Mouse (Mus musculus) layer of hippocampus, postnatal 36 days (tissue): Measurements from ENCODE around the gene Rpl3l. TPM values are rescaled to one million over a fixed set of nuclear protein-coding genes. Genes with fewer than 3 reads are reported as not detected.
A peak's percentile ranks its signal among the peaks of the same experiment; 100 is the strongest.
"Not testable (repeated sequence)": the region's sequence is repeated elsewhere in the genome, so short reads cannot be mapped to it uniquely, and the experiment has no call there.

Experiments
- DNase-seq, 2 experiments: peaks; one replicate each; pipeline ENCODE4 v3.0.0; 2022
- total RNA-seq, 2 experiments: library from RNA; stranded (reverse); gene quantifications; 2 replicates each; pipeline ENCODE4 v1.2.3; 2021

Gene Rpl3l
- total RNA-seq, 2 experiments from 2014 or later = 0.56 TPM; not detected in 1

- peak; percentile 97 to 98 for DNase-seq
These were observed 8.0 kb upstream of the Rpl3l start for GRCm38 (mm10) chr17:24719494-24720222.

DNA sequence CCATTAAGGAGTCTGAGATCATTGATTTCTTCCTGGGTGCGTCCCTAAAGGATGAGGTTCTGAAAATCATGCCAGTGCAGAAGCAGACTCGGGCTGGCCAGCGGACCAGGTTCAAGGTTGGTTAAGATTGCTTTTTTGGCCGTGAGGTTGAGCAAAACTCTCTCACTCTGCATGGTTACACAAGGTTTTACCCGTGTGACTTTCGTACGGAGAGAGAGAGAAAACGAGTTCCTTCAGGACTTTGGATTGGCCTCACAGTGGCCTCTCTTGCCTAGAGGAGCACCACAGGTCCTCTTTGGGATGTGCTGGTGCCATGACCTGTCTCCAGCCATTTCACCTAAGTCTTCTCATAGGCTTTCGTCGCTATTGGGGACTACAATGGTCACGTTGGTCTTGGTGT lies 7.0 kb upstream of the Rpl3l start:
- not testable (repeated sequence) for DNase-seq

GRCm38 (mm10) chr17:24721383-24721955 lies 6.2 kb upstream of the Rpl3l start:
- not testable (repeated sequence) for DNase-seq

DNA sequence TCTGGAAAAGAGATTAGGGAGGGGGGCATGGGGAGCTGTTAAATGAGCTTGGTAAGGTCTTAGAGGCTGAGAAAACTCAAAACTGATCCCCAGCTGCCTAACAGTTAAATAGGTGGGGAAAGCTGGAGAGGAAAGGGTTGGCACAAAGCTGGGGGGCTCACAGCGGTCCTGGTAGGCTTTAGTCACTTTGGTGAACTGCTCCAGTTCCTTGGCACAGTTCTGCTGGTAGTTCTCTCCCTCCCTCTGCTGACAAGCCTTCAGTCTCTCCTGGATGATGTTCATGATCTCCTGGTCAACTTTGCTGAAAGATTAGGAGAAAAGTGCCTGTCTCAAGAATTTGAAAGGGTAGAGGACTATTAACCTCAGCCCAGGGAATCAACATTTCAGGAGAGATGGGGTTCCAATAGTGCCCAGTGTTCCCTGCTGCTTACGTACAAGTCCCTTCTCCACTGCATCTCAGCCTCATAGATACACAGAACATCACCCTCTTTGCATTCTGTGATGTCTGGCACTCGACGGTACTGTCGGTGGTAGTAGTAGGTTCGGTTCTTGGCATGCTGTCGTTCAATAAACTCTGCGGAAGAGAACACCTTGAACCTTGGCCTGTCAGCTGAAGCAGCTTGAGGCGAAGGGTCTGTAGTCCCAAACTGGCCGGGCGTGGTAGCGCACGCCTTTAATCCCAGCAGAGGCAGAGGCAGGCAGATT lies 5.2 kb upstream of the Rpl3l start:
- no peak for DNase-seq

DNA sequence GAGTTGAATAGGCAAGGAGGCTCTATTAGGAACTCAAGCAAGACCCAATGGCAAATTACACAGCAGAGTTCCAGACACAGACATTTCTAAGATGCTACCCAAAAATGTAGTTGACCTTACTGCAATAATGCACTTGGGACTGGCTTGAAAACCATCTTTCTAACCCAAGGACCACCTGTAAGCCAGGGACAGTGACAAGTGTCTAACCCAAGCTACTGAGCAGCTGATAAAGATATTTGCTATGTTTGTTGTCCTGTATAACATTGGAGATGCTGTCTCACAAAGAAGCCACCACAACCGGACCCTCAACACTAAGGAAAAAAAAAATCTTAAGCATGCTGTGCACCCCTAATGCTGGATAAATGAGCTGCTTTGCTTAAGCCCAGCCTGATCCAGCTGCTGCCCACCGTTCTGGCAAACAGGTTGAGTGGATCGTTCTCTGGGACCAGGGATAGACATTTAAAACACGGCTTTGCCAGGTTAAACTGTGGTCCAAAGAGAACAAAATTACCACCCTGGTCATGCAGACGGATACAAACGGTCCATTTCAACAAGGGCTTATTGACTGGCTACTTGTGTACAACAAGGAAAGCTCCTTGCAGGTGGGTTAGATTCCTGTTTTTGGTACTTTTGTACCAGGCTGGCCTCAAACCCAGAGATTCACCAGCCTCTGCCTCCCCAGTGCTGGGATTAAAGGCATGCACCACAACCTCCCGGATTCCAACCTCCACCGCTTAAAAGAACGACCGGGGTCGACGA lies 4.3 kb upstream of the Rpl3l start:
- no peak for DNase-seq

- DNase-seq = no peak
These were observed 3.8 kb upstream of the Rpl3l start for GRCm38 (mm10) chr17:24723881-24724180.

DNA sequence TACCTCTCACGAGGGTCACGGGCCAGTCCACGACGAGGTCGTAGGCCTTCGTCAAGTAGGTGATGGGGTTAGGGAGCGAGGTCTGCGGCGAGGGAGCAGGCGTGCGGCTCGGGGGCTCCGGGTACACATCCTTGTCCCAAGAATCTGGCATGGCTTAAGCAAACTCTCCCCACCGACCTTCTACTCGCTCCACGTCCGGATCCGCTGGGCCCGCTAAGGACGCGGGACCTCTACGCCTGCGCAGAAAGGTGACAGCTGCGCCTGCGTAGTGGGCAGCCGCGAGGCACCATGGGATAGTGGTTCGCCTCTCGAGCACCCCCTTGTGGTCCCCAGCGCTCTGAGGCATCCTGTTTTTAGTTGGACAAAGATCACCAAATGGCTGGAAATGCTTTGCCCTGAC lies 3.4 kb upstream of the Rpl3l start, which contains the start of gene Ndufb10:
Gene Ndufb10 (minus strand): TSS at position 295 of the 400 bp plus-strand sequence.
- DNase-seq = peak; percentile 91 to 95

GRCm38 (mm10) chr17:24725637-24726390 lies 1.8 kb upstream of the Rpl3l start:
- DNase-seq = no peak

DNA sequence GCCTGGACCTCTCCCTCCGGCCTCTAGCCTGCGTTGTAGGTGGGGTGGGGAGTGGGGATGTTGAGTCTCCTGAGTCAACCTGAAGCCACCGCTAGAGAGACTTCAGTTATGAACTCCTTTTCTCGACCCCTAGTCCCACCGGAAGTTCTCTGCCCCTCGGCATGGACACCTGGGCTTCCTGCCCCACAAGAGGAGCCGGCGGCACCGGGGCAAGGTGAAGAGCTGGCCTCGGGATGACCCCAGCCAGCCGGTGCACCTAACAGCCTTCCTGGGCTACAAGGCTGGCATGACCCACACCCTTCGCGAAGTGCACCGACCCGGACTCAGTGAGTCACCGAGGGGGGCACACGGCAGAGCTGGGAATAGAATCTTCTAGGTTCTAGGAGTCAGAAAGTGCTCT lies 564 bp downstream of the Rpl3l start:
- DNase-seq = no peak

DNA sequence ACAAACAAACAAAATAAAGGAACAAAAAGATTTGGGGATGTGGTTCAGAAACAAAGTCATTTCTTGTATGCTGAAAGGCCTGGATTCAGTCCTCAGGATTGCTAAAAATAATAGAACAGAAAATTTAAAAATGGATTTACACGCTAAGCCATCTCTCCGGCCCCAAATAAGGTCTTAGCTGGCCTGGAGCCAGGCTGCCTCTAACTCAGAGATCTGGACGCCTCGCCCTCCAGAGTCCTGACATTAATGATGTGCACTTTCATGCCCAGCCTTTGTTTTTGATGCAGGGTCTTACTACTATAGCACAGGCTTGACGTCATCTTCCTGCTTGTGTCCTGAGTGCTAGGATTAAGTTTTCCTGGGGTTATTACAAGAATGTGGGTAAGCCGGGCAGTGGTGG lies 1.4 kb downstream of the Rpl3l start:
- no peak for DNase-seq

DNA sequence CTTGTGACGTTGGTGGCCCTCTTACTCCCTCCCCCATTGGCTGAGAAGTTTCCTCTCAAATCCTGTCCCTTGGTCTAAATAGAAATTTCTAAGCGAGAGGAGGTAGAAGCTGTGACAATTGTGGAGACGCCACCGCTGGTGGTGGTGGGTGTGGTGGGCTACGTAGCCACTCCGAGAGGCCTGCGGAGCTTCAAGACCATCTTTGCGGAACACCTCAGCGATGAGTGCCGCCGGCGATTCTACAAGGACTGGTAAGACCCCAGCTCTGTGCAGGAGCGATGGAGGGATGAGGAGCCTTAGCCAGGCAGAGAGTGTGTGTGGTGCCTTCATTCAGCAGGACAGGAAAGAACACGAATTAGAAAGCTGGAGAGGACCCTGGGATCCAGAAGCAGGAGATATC lies 3.2 kb downstream of the Rpl3l start:
- DNase-seq = no peak

DNA sequence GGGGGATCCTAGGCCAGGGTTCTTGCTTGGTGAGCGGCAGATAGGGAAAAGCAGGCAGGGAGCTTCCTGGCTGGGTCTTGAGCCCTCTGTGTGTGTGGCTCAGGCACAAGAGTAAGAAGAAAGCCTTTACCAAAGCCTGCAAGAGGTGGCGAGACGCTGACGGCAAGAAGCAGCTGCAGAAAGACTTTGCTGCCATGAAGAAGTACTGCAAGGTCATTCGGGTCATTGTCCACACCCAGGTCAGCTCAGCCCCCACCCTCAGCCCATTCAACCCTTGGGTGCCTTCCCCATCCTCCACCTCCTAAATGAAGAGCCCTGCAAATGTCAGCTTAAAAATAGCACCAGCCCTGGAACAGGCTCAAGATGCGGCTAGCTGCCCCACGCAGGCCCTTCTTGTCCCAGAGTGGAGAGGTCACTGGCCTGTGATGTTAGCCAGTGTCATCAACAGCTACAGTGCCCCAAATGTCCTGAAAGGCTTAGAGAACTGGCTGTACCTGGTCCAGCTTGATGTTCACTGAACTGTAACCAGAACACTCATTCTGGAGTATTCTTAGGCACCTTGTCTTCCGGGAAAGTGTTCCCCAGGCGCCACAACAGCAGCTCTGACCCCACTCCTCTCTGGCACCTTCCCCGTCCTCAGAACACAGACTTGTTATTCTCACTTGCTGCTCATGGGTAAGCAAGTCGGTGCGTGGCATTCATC lies 4.8 kb downstream of the Rpl3l start:
- DNase-seq = no peak

DNA sequence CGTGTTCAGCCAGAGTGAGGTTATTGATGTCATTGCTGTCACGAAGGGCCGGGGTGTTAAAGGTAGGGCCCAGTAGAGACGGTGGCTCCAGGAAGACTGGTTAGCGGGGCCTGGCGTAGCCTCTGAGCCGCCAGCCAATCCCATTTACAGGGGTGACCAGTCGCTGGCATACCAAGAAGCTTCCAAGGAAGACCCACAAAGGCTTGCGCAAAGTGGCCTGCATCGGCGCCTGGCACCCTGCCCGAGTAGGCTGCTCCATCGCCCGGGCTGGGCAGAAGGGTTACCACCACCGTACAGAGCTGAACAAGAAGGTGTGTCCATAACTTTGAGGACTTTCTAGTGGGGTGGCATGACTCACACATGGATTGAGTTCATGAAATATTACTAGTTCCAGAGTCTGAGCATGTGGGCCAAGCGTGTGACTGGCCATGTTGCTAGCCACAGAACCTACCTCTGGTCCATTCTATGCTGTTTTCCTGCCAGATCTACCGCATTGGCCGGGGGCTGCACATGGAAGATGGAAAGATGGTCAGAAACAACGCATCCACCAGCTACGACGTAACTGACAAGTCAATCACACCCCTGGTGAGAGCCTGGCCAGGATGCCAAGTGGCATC lies 5.9 kb downstream of the Rpl3l start:
- no peak for DNase-seq

- no peak for DNase-seq
These were observed 6.9 kb downstream of the Rpl3l start for GRCm38 (mm10) chr17:24734513-24734912.

DNA sequence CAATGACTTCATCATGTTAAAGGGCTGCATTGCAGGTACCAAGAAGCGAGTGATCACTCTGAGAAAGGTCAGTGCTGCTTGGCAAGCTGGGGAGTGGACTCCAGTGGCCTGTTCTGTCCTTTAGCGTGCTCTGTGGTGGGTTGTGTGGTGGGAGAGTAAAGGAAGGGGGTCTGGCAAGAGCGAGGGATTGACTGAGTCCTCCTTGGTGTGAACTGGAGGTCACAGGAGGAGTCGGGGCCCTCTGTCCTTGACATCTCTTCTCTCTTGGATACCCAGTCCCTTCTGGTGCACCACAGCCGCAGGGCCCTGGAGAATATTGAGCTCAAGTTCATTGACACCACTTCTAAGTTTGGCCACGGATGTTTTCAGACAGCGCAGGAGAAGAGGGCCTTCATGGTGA lies 7.8 kb downstream of the Rpl3l start:
- DNase-seq = no peak

DNA sequence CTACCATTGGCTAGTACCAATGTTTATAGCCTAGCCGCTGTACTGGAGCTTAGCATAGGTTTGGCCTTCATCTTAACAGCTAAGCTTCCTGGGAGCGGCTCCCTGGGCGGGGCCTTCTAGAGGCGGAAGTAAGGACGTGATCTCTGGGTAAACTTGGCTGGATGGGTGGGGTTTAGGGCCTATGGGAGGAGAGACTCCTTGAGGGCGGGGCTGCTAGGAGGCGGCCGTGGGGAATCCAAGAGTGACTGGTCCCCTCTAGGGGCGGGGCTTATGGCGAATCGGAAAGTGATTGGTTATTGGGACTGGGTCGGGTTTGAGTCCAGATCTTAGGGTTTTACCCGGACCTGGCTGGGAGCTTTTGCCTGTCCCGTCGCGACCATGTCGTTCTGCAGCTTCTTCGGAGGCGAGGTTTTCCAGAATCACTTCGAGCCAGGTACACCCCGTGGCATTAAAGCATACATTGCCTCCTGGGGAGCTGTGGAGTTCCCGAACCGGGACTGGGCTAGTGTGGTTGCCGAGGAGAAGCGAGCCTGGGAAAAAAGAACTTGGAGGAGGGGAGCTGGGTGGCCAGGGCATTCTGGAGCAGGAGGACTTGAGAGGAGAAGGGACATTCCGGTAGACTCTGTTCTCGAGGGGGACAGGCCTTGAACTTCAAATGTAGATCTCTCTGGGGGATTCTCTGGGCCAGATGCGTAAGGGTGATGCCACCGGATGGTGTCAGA lies 8.9 kb downstream of the Rpl3l start, which contains the start of gene Msrb1:
Gene Msrb1 (plus strand): TSS at position 313 of the 722 bp plus-strand sequence.
- DNase-seq = peak; percentile 91 to 92

GRCm38 (mm10) chr17:24737135-24737810 lies 9.7 kb downstream of the Rpl3l start:
- no peak for DNase-seq

DNA sequence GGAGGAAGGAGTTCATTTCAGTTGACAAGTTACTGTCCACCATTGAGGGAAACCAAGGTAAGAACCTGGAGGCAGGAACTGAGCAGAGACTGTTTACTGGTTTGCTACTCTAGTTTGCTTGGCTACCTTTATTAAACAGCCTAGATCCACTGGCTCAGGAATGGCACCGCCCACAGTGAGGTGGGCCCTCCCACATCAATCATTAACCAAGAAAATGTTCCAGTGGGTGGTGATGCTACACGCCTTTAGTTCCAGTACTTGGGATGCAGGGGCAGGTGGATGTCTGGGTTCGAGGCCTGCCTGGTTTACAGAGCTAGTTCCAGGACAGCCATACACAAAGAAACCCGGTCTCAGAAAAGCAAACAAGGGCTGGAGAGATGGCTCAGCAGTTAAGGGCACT lies 10.6 kb downstream of the Rpl3l start:
- no peak for DNase-seq

DNA sequence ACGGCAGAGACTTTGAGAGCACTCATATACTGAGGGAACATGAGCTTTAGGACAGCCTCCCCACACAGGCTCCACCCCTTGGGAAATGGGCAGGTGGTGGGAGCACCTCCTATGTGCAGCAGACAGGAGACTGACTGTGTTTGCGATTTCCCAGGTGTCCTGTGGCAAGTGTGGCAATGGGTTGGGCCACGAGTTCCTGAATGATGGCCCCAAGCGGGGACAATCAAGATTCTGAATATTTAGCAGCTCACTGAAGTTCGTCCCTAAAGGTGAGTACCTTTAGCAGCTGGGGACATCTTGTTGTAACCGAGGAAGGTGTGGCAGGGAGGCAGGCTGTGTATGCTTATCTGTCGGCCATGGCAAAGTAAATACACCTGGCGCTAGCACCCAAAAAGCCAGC lies 12.3 kb downstream of the Rpl3l start:
- no peak for DNase-seq

DNA sequence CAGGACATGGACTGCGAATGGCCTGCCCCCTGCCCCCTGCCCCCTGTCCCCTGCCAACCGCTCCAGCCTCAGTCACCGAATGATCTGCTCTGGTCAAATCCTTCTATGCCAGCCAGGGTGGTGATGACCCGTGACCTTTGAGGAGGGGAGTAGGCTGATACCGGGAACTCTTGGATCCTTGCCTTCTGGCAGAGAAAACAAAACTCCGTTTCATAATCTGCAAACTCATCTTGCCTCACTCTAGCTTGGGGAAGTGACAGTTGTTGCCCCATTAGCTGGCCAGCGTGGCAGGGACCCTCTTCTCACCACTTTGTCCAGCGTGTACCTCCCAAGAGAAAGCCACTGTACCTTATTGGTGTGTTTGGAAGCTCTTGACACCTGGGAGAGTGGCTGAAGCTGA lies 14.7 kb downstream of the Rpl3l start:
- DNase-seq = no peak
